Mouse (Mus musculus): ENCODE results near the gene Tprkb. TPM values are rescaled to one million over a fixed set of nuclear protein-coding genes. Genes with fewer than 3 reads are reported as not detected.
"Not testable (repeated sequence)": the region's sequence is repeated elsewhere in the genome, so short reads cannot be mapped to it uniquely, and the experiment has no call there.

The Tprkb gene
- total and polyA plus RNA-seq, 3 experiments = 26.4 to 55.2 (median 37.1) TPM

DNA sequence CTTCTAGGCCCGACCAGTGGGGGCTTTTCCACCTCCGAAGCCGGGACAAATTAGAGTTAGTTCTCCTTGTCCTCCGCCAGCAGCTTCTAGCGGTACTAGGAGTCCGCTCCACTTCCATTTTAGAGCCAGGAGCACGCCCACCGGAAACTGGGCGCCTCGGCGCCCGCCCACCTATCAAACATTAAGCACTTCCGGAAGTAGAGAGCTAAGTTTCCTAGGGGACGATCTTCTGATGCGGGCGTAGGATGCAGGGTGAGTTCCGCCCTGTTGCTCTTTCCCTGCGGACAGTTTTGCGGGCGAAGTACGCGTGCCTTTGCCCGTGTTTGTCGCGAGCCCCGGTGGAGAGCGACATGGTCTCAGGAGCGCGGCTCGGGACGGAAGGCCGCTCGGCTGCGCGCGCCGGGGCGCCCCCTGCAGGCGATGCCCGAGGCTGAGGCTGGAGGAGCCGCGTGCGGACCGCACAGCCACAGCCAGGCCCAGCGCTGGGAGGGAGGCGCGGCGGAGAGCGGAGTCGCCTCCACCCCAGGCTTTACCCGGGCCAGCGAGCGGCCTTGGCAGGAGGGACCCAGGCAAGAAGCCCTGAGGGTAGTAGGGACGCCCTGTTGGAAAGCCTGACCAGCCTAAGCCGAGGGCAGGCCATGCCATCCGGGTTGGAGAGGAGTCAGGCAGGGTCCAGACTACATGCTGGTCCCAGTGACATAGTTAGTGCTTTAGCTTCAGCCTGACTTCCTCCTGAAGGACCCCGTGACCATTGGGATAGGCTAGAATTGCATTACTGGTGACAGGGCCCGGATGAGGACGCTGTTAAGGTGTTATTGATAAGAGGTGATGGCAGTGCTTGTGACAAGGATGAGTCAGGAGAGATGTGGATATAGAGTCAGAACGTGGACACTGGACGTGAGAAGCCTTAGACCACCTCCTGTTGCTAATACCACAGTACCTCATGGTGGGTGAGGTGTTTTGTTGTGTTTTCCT is 4.2 kb downstream of the Tprkb start, which contains the start of gene Nat8f1:
Gene Nat8f1, minus strand, starts transcription at position 149 of the 975 bp plus-strand sequence.
- DNase-seq = peak; percentile 94

DNA sequence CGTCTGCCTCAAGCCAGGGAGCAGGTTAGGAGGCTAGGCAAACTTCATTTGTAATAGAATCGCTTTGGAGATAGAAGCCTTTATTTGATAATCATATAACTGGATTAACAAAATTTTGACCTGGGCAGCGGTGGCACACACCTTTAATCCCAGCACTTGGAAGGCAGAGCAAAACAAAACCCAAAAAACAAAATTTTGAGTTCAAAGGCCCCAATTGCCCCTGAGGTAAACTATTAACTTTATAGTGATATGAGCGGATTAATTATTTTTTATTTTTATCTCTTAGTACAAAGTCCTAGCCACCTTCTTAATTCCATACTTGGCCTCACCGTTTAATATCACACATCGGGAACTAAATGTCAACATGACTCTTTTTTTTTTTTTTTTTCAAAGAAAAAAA is 4.9 kb downstream of the Tprkb start:
- no peak for DNase-seq

DNA sequence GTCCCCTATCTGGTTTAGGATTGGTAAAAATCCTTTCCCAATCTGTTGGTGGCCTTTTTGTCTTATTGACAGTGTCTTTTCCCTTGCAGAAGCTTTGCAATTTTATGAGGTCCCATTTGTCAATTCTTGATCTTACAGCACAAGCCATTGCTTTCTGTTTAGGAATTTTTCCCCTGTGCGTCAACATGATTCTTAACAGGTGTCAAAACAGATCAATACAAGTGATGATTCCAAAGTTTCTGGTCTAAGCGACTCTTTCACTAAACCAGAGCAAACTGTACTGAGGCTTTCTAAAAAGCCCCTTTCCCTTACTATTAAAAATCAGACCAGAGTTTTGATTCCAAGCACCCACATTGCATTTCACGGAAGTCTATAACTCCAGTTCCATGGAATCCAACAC is 6.7 kb downstream of the Tprkb start:
- DNase-seq = not testable (repeated sequence)

DNA sequence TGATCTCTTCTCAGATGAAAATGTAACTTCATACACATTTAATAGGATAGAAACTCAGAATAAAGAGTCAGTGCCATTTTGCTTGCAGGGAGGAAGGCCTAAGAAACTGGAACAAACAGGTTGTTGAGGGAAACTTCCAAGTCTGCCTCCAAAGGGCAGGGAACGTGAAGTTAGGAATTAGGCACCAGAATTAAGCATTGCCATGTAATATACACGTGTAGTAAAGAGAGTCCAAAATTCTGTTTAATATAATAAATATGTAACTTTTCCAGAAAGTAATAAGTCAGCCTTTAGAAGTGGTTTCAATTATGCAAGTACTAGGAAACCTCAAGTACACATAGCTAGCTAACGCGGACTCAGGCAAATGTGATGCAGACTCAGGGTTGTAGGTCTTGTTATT is 7.7 kb downstream of the Tprkb start:
- no peak for DNase-seq

DNA sequence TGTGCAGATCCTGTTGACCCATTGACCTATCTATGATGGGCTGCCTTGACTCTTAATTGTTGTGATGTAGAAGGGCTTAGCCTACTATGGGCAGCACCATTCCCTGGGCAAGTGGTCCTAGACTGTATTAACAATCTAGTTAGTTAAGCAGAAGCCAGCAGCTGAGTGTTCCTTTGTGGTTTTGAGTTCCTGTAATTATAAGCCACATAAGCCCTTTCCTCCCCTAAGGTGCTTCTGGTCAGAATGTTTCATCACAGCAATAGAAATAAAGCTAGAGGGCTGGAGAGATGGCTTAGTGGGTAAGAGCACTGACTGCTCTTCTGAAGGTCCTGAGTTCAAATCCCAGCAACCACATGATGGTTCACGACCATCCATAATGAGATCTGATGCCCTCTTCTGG is 12.0 kb downstream of the Tprkb start:
- DNase-seq = no peak

DNA sequence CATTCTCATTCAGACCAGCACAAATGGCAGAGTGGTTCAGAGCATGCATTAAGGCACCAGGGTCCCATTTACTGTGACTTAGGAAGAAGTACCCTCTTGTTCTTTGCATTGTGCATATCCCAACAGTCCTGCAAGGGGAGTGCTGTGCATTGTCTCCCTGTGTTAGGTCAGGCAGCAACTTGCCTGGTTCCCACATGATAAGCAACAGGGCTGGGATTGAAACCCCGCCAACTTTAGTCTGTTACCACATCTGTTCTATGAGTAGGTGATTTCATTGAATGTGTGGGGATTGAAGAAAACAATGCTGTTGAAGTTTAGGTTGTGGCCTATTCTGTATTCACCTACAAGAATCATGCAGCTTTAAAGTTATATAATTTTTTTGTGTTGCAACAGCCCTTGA is 15.0 kb downstream of the Tprkb start:
- peak; percentile 45 for DNase-seq

DNA sequence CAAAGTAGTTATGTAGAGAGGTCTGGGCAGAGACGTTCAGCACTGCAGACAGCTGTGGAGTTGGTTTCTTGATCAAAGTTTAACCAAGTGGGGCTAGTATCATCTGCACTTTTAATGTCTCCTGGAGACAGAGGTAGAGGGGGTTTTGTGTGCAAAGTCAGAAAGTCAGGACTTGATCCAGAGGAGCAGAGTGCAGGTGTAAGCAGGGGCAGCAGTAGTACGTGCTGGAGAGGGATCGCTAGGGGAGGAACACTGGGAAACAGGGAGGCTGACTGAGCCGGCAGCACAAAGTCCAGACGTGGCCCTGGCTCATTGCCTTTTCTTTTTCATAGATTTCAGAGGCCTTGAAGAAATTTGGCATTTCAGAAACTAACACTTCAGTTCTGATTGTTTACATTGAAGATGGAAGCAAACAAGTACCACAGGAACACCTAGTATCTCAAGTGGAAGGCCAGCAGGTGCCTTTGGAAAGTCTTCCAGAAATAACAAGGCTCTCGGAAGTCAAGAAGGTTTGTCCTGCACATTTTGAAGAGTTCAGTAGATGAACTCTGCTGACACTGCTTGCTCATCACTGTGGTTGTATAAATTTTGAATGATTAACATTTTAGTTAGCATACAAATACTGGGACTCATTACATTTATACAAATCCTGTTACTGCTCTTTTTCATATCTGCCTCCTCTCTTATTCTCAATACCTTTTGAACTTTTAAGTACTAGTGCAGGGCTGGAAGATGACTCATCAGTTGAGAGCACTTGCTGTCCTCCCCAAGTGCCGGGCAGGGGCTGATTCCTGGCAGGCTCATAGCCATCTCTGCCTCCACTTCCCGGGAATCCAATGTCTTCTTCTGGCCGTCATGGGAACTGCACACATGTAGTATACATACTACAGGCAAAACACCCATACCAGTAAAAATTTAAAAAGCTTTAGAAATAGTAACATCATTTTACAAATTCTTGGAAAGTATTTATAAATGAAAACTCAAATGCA is 16.1 kb downstream of the Tprkb start:
- no peak for DNase-seq

DNA sequence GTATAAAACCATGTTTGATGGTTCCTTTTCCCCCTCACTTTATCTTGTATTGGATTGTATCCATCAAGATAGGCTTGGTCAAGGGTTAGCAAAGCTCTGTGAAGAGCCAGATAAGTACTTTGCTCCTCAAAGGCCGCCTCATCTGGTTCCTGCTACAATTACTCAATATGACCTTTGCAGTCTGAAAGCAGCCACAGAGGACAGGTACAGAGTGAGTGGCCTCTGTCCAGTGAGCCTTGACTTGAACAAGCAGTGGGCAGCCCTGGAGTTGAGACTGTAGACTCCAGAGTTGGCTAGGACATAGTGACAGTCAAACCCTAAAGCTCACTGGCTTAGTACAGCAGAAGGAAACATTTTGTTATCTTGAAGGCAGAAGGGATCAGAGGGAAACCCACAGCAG is 17.6 kb downstream of the Tprkb start:
- DNase-seq = no peak

DNA sequence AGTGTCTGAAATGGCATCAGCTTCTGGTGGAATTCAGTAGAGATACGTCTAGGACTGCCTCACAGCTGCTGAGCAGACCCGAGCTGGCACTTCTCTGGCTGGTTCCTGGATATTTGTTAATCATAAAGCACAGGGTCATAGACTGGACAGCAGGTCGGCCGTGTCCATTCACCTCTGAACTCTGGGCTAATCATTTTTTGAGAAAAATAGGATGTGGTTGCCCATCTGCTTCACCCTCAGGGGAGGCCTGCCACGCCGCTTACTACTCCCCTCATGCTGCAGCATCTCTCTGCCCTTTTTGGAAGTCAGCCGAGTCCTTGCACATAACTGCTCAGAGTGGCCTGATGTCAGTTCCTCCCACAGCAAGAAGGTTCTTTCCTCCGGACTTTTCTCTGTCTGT is 22.4 kb downstream of the Tprkb start:
- no peak for DNase-seq

DNA sequence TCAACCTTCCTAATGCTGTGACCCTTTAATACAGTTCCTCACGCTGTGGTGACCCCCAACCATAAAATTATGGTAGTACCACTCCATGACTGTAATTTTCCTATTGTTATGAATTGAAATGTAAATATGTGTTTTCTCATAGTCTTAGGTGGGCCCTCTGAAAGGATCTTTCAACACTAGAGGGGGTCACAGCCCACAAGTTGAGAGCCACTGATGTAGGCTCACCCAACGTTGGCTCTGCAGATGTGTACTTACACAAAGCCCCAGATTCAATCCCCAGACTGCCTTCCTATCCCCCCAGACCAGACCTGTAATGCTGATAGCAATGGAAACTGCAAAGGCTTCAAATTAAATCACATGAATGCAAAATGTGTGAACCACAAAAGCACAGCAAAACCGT is 24.0 kb downstream of the Tprkb start:
- DNase-seq = no peak

DNA sequence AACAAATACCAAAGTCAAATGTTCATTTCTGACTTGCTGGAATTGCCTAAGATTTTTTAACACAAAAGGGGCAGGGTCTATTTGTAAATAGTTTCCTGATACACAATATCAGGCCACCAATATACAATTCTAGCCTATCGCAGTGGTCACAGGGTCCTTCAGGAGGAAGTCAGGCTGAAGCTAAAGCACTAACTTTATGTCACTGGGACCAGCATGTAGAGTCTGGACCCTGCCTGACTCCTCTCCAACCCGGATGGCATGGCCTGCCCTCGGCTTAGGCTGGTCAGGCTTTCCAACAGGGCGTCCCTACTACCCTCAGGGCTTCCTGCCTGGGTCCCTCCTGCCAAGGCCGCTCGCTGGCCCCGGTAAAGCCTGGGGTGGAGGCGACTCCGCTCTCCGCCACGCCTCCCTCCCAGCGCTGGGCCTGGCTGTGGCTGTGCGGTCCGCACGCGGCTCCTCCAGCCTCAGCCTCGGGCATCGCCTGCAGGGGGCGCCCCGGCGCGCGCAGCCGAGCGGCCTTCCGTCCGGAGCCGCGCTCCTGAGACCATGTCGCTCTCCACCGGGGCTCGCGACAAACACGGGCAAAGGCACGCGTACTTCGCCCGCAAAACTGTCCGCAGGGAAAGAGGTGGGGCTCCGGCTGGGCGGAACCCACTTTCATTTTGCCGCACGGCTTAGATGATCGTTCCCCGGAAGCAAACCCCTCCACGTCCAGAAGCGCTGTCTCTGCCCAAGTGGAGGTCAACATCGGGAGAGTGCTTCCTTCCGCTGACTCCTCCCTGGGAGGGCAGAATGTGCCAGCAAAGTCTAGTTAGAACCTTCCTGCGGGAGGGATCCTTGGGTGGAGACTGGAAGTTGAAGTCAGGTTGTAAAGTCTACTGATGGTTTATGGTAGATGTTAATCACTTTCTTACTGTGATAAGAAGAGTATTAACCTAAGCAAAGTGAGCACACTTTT is 25.1 kb downstream of the Tprkb start:
- peak; percentile 95 for DNase-seq

DNA sequence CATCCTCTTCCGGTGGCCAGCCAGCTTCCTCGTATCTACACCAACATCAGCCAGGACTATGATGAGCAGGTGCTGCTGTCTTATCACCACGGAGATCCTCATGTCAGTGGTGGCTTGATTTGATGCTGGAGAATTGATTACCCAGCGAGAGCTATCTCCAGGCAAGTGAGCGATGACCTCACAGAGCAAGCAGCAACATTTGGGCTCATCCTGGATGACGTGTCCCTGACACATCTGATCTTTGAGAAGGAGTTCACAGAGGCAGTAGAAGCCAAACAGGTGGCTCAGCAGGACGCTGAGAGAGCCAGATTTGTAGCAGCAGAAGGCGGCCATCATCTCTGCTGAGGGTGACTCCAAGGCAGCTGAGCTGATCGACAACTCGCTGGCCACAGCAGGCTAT is 27.0 kb downstream of the Tprkb start:
- no peak for DNase-seq

DNA sequence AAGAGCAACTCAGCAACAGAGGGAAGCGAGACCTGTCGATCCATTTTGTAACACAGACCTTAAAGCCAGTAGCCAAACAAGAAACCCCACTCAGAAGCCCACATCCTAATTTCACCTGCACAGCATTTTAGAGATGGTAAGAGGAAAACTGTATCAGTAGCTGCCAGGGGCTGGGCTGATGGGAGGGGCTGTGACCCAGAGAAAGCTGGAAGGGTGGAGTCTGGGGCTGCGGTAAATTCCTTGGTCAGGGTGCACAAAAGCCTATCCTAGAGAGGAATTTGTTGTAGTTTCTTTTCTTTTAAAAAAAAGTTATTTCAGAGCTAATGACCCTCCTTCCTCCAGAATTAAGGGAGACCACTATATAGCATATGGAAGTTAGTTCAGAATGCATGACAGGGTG is 30.8 kb downstream of the Tprkb start:
- no peak for DNase-seq

DNA sequence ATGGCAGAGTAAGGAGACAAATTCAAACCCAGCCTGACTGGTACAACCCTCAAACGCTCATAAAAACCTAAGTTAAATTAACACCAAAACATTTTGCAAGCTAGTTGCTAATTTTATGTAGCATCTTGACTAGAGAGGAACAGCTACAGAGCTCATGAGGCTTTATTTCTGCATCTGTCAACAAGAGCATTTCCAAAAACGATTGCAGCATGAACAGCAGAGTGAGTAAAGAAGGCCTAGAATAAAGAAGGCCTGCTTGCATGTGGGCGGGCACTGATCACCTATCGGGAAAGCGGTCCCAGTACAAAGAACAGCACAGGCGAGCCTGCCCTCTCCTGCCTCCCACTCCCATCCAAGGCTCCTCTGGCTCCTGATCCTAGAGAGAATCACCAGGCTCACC is 36.9 kb downstream of the Tprkb start:
- DNase-seq = no peak

DNA sequence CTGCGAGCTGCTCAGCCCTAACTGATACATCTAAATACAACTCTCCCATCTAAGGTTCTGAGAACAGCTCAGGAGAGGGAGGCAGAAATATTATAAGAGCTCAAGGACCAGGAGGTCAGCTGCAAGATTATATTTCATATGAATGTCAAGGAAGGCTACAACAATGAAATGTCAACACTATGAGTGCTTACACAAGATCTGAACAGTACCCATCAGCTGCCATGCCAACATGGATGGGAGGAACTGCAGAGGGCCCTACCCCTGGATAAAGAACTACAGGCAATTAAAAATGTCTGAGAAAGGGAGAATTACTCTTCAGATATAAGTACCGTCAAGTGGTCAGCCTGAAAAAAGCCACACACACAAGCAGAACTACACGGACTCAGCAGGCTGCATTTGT is 45.9 kb downstream of the Tprkb start:
- DNase-seq = peak; percentile 27

DNA sequence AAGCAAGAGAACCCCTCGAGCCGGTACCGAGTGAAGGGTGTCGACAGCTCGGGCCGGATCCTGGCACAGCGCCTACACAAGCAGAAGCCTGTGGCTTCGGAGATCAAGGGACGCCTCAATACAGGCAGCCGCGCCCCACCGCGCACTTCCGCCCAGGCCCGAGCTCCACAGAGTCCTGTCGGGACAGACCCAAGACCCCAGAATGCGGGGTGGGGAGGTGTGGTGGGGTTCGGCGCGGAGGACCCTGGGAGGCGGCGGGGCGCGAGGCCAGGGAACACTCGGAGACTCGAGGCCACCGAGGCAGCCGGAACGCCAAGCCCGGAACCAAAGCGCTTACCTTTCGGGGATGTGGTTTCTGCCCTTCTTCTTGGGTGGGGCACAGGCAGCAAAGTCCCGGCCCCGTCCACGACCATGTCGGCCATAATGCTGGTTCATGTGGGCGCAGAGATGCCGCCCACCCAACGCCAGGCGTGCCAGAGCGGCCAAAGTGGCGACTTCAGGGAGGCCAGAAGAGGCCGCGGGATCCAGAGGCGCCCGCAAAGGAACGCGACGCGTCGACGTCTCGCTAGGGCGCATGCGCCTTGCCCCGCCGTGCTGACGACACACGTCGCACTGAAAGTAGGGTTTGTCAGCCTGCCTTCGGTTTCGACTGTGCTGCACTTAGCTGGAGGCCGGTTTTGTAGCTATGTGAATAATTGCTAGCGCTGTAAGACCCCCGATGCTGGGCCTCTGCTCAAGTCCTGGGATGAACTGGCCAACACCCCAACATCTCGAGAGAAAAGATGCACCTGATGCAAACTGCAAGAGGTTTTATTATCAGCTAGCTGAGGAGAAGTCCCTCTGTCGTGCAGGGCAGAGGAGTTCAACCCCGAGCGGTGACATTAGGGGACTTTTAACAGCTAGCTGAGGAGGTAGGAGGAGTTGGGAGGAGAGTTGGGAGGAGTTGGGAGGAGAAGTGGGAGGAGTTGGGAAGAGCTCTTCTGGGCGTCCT is 49.7 kb downstream of the Tprkb start, which contains the start of gene Dusp11:
Gene Dusp11, minus strand, starts transcription at position 567 of the 991 bp plus-strand sequence.
- peak; percentile 95 for DNase-seq

DNA sequence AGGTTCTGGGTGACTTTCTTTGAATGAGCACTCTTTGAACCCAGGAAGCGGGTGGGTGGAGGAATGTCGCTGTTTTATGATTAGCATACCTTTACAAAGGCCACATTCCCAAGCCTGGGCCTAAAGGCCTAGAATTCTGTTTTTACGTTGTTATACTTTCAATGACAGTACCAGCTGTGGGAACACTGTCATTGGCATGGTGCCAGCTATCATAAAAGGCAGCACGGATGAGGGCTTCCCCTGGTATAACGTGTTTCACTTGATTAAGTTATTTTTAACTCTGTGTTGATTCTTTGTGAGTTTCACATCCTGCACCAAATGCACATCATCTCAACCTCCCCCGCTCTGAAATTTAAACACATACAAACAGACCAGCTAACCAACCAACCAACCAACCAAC is 54.4 kb downstream of the Tprkb start:
- DNase-seq = not testable (repeated sequence)

DNA sequence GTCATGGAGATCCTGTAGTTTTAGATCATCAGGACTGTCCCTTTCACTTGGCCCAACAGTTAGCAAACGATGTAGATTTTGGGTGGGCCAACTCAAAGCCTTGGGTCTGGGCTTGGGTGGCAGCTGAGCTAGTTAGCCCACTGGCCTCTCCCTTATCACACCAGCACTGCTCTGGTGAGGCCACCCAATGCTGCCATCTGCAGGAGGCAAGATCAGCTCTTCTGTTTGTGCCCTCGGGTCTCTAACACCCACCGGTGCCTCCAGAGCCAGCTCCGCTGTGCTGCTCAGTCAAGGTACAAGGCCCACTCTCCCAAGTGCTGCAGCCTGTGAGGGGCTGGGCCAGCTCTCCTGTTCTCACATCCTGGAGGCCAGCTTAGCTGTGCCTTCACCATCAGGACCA is 55.0 kb downstream of the Tprkb start:
- no peak for DNase-seq

DNA sequence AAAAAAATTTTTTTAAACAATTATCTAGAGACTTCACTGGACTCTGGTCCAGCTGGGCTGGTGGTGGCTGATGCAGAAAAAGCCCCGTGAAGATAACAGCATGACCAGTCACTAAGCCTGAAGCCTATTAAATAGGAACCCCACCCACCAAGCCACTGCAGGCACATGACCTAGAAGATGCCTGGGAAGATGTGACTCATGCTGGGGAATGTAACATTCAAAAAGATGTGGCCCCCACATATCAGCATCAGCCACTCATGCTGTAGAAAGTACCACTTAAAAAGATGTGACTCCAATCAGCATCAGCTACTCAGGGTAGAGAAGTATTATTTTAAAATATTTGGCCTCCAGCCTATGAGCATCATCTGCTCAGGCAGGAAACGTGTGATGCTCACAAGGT is 58.2 kb downstream of the Tprkb start:
- DNase-seq = no peak

DNA sequence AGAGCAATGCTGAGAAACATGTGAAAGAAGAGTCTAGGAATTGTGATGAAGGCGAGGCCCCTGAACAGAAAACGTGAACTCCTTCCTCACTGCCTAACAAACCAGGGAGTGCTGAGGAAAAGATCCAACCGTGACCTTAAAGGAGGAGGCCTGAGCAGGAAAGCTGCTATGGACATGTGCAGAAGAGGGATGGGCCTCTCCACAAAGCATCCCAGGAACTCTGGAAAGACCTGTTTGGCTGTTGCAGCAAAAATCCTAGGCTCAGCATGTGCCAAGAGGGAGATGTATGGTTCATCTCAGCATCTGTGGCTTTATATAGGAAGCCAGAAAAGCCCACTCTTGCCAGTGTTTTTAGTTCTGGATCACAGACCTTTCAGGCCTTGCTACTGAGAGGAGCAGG is 61.0 kb downstream of the Tprkb start:
- no peak for DNase-seq
